Mouse (Mus musculus) gastrocnemius, postnatal 4 days (tissue): ENCODE results near the gene Csmd2. TPM values are rescaled to one million over a fixed set of nuclear protein-coding genes. Genes with fewer than 3 reads are reported as not detected.

Experiments used
- DNase-seq, 2 experiments: peaks; one replicate each; pipeline ENCODE4 v3.0.0; 2021 to 2022; ENCODE audit warnings: low spot score in 2 of 2, mixed read lengths in 2 of 2
- total RNA-seq, 2 experiments: library from RNA; stranded (reverse); gene quantifications; 2 replicates each; pipeline ENCODE4 v1.2.3; 2021

The Csmd2 gene
- total RNA-seq, 2 experiments from 2014 or later: 0.36 to 0.52 TPM

- no peak for DNase-seq
Measured at GRCm38 (mm10) chr4:128405576-128405975, 417.9 kb downstream of the Csmd2 start.

GRCm38 (mm10) chr4:128407084-128407845 is 419.6 kb downstream of the Csmd2 start:
- no peak for DNase-seq

- DNase-seq: no peak
Measured at GRCm38 (mm10) chr4:128411941-128412630, 424.4 kb downstream of the Csmd2 start.

DNA sequence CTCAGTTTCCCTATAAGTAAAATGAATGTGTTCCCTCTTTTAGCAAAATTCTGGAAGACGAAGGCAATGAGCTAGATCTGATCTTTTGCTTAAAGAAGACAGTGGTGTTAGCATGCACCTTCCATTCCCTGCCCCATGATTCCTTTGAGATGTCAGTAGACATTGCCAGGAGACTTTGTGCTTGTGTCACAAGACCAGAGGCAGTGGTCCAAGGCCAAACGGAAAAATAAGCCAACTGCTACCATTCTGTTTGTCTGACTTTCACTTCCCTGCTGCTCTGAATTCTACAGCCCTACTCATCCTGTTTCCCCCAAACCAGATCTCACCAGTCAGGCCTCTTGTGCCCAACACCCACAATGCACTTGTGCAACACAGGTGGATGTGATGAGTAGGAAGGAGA is 427.1 kb downstream of the Csmd2 start:
- DNase-seq: no peak

DNA sequence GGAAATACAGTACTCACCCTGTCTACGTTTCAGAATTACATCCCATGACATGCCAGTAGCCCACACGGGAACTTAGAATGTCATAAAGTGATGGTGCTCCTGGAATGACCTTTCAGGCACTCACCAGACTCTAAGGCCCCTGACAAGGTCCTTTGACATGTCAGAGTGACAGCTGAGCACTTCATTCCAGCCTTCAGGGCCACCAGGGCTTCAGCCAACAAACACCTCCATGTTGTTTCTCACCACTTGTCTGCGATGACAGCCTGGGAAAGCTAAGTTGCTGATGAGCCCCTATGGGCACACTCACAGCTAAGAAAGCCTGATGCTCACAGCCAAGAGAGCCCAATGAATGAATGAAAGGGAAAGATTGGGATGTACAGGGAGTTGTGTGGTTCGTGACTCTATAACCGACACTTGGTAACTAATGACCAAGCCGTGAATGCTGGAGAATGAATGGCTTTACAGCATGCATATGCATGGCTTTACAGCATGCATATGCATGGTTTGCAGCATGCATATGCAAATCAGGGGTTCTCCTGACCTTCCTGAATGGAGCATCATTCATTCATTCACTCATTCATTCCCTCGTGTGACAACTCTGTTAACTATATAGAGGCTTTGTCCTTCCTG is 432.4 kb downstream of the Csmd2 start:
- no peak for DNase-seq

GRCm38 (mm10) chr4:128422486-128422885 is 434.8 kb downstream of the Csmd2 start:
- DNase-seq: no peak

DNA sequence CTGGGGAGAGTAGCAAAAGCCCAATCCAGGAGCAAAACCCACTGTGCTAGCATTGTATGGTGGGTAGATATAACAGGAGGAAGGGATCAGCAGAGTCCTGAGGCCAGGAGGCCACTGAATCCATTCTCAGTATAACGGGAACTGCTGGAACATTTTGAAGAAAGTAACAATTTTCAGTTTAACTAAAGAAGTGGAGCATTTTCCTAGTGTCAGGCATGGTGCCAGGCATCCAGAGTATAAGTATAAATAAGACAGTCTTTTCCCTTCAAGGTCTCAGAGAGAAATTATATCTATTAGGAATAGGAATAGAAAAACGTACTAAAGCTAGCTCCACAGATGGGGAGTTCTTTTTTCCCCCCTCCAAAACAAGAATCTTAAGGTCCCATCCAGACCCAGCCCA is 437.7 kb downstream of the Csmd2 start:
- no peak for DNase-seq

- DNase-seq: no peak
Measured at GRCm38 (mm10) chr4:128427261-128428030, 439.8 kb downstream of the Csmd2 start.

- no peak for DNase-seq
Measured at GRCm38 (mm10) chr4:128428303-128429107, 440.8 kb downstream of the Csmd2 start.

DNA sequence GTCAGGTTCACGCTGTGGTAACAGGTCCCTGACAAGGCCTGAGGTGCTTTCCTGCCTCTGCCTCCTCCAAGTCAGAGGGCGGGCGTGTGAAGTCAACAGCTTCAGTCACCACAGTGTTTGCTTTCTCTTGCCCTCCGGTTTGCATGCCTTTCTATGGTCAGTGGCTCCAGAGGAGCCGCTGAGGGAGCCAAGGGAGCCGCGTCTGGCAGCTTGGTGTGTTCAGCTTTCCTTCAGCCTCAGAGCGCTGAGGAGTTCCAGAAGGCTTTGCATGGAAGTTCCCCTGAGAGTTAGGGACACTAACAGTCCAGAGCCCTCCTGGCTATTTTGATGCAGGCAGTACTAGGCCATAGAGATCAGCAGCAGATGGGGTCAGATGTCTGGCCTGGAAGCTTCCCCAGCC is 441.9 kb downstream of the Csmd2 start:
- DNase-seq: no peak

DNA sequence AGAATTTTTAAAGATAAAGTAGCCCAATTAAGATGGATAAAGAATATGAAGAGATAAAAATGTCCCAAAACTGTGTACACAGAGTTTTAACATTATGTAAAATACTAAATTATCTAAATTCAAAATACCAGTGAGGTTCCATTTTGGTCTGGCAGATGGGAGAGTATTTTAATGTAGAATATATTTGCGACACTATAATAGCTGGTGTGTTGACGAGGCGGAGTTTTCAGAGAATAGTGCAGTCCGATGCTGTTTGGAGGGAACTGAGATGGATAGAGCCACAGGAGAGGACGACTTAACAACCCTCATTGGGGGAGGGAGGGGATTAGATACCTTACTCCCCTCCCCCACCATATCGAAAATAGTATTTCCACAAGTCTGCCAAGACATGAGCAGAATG is 452.9 kb downstream of the Csmd2 start:
- no peak for DNase-seq

GRCm38 (mm10) chr4:128441228-128441627 is 453.6 kb downstream of the Csmd2 start:
- DNase-seq: no peak

DNA sequence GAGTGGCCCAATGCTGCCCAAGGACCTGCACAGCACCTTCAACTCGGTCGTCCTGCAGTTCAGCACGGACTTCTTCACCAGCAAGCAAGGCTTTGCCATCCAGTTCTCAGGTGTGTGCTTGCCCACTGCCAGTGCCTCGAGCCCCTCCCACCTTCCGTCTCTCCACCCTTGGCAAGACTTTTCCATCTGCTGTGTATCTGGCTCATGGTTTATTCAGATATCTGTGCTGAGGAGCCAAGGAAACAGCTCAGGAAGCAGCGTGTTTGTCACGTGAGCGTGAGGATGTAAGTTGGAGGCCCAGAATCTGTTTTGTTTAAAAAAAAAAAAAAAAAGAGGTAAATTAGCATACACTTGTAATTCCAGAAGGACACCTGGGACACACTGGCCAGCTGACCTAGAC is 455.1 kb downstream of the Csmd2 start:
- no peak for DNase-seq

GRCm38 (mm10) chr4:128445514-128446260 is 458.0 kb downstream of the Csmd2 start:
- DNase-seq: no peak

- DNase-seq: no peak
Measured at GRCm38 (mm10) chr4:128448831-128449431, 461.3 kb downstream of the Csmd2 start.

DNA sequence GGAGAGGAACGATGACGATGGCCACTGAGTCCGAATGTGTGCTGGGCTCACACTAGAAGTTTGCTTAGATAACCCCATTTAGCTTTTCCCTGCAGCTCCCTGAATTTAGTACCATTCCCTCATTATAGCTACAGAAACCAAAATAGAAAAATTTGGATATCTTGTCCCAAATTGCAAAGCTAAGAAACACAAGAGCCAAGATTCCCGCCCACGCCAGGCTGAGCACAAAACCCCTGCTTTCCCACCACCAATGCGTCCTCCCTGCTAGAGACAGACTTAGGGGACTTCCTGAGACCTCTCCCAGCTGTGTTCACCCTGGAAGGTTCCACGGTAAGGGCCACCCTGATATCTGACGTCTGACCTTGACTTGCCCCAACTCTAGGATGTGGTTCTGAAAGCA is 462.5 kb downstream of the Csmd2 start:
- no peak for DNase-seq

DNA sequence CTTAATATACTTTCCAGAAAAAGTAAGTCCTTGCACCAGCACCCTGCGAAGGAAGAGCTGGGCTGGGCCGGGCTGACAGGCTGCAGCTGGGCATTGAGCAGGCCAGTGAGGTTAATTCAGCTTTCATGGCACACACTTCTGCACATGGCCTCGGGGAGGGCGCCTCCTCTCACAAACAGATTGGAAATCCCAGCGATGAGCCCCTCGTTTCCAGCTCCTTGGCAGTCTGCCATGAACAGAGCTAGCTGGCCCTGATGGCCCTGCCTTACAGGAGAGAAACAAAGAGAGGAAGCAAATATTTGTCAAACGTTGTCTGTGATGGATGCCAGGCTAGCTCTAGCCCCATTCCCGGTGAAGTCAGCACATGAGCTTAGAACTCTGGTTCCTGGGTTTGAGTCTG is 463.3 kb downstream of the Csmd2 start:
- peak in 1 of 2 experiments; percentile 20 for DNase-seq

- DNase-seq: no peak
Measured at GRCm38 (mm10) chr4:128451383-128451794, 463.7 kb downstream of the Csmd2 start.

DNA sequence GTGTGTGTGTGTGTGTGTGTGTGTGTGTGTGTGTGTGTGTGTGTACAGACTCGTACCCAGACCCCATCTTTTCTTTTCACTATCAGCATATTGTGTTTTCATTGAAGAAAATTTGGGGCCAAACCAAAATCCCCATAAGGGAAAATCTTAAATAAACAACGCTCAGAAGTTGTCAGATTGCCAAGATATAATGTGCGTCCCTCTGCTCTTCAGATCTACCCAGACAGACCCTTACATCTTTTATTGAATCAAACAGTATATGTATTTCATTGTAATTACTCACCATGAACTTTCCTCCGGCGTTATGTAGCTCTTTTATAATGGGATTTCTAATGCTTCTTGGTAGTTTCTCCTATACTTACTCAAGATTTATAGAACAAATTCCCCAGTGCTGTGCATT is 479.1 kb downstream of the Csmd2 start:
- no peak for DNase-seq

- no peak for DNase-seq
Measured at GRCm38 (mm10) chr4:128468040-128468439, 480.4 kb downstream of the Csmd2 start.
